Mouse (Mus musculus) liver, postnatal 0 days (tissue): ENCODE measurements at regions not wholly inside any gene's neighbourhood (a gene's known extent, or its start where the extent isn't known, plus 50 kb on each side); places are given as distances from the start of the nearest gene placed in this dataset.

ENCODE experiments used
- ATAC-seq: fragments of 200-750 bp; cut with Nextera tagmentation; 2 replicates; pipeline ENCODE4 v1.8.0; 2017; ENCODE audit warnings: mild to moderate bottlenecking, moderate library complexity
- DNase-seq: peaks from one replicate; pipeline ENCODE4 v3.0.0-alpha.2; 2016
- H3K27ac ChIP-seq: fragments of 300-500 bp; sonication (generic); 2 replicates; pipeline ENCODE4 v1.5.1; 2014; ENCODE audit warnings: antibody characterized with exemption, moderate library complexity, mild to moderate bottlenecking, low read depth
- H3K27me3 ChIP-seq: fragments of 300-500 bp; sonication (generic); 2 replicates; pipeline ENCODE4 v1.6.1; 2014; ENCODE audit warnings: low read length, control low read depth, mixed read lengths; ENCODE audit not compliant: insufficient read depth
- H3K36me3 ChIP-seq: fragments of 300-500 bp; sonication (generic); replicated peaks from 2 replicates; pipeline ENCODE4 v1.6.1; 2014; ENCODE audit warnings: mild to moderate bottlenecking, control low read depth, low read length, moderate library complexity, mixed read lengths; ENCODE audit not compliant: insufficient read depth
- H3K4me1 ChIP-seq: fragments of 300-500 bp; sonication (generic); 2 replicates; pipeline ENCODE4 v1.6.1; 2014; ENCODE audit warnings: antibody characterized with exemption, mild to moderate bottlenecking, control low read depth; ENCODE audit not compliant: insufficient read depth
- H3K4me2 ChIP-seq: fragments of 300-500 bp; sonication (generic); 2 replicates; pipeline ENCODE4 v1.6.1; 2014; ENCODE audit warnings: low read depth, mild to moderate bottlenecking, low read length, moderate library complexity, mixed read lengths
- H3K4me3 ChIP-seq: fragments of 300-500 bp; sonication (generic); 2 replicates; pipeline ENCODE4 v1.5.1; 2014; ENCODE audit warnings: low read depth, low read length
- H3K9ac ChIP-seq: fragments of 300-500 bp; sonication (generic); replicated peaks from 2 replicates; pipeline ENCODE4 v1.6.1; 2014; ENCODE audit warnings: mild to moderate bottlenecking, moderate library complexity
- H3K9me3 ChIP-seq: fragments of 300-500 bp; sonication (generic); 2 replicates; pipeline ENCODE4 v1.6.1; 2016; ENCODE audit warnings: mild to moderate bottlenecking, control low read depth, low read length, mixed read lengths
- CTCF ChIP-seq: sonication (generic); IDR thresholded peaks from 2 replicates; pipeline ENCODE4 v1.5.1; 2016; ENCODE audit warnings: antibody characterized with exemption, low read depth
- EP300 ChIP-seq: IDR thresholded peaks from 2 replicates; pipeline ENCODE4 v1.6.1; 2016; ENCODE audit warnings: antibody characterized with exemption, low read depth, mild to moderate bottlenecking
- WGBS: fragments of 180-500 bp; shearing (Covaris S2); extraction: QIAGEN DNeasy Blood & Tissue Kit; methylation state at CpG from one replicate; pipeline ENCODE4 v1.1.7; 2014; ENCODE audit not compliant: insufficient replicate concordance; 5-methylcytosine and 5-hydroxymethylcytosine counted together

GRCm38 (mm10) chr11:113037736-113038135 is 255.7 kb downstream of the Sox9 start:
- Histone ChIP-seq H3K4me3 (no peak overlapping the region), H3K27ac (no peak overlapping the region), H3K27me3 (no peaks in the 10 kb centered on the region), H3K4me2 (no peak overlapping the region), H3K4me1 (0 out of 2 replicates have a peak, but pooled peaks cover 8% of the 10 kb centered on the region), H3K36me3 (no peaks in the 10 kb centered on the region), H3K9me3 (no peaks in the 10 kb centered on the region), H3K9ac (no peak overlapping the region)
- peak; percentile 86 for ATAC-seq
- TF ChIP-seq EP300 (0 out of 2 replicates have a peak, but pooled peaks have one; percentile 9), CTCF (peak; percentile 14; the same call in 1 of the 2 replicates)
- DNase-seq, result peak; percentile 25
- 50% methylated on average over 4 of the region's 4 CpGs for WGBS

- Histone ChIP-seq H3K27ac (no peak overlapping the region), H3K36me3 (no peaks in the 10 kb centered on the region), H3K9me3 (no peaks in the 10 kb centered on the region), H3K9ac (no peak overlapping the region), H3K4me2 (no peak overlapping the region), H3K4me3 (no peak overlapping the region), H3K4me1 (0 out of 2 replicates have a peak, but pooled peaks cover 3% of the 10 kb centered on the region), H3K27me3 (no peaks in the 10 kb centered on the region)
- WGBS, result 34% methylated on average over 5 of the region's 5 CpGs
- TF ChIP-seq EP300 (no peak), CTCF (no peak)
- no peak for ATAC-seq
- no peak for DNase-seq
These were observed 260.7 kb downstream of the Sox9 start for GRCm38 (mm10) chr11:113042710-113043109.

DNA sequence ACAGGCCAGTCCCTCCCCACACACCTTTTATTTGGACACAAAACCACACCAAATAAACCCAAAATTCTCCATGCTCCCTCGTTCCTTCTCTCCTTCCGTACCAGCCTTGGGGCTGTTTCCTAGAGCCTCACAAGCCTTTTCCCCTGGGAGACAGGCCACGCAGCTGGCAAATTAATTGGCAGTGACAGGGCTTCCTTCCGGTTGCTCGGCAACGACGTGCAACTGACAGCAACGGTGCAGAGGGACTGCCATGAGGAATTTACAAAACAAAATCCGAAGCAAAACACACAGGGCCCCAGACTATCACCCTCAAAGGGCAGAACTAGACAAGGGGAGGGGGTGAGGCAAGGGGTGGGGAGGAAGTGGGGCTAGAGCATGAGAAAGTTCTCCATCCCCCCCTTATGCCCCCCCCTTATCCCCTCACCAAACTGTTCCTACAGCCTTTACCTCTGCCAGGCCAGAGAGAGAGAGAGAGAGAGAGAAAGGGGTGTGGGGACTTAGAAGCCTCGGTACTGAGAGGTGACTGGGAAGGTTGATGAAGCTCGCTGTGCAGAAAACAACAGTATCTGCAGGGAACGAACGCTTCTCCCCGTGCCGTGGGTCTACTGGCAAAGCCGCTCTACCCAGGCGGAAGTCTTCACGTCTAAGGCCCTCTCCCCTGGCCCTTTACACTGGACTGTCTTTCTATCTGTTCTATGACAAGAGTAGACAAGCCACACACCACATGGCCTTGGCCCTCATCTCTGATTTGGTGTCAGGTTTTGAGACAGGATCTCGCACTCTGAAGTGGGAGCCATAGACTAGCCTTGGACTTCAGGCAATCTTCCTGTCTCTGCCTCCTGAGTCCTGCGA is 264.4 kb downstream of the Sox9 start:
- Histone ChIP-seq H3K4me1 (no peaks in the 10 kb centered on the region), H3K27me3 (no peaks in the 10 kb centered on the region)
- DNase-seq, result peak; percentile 30

GRCm38 (mm10) chr11:113048158-113048557 is 266.1 kb downstream of the Sox9 start:
- Histone ChIP-seq H3K36me3 (no peaks in the 10 kb centered on the region), H3K4me2 (no peak overlapping the region), H3K27ac (no peak overlapping the region), H3K4me1 (no peaks in the 10 kb centered on the region), H3K9ac (no peak overlapping the region), H3K4me3 (no peak overlapping the region), H3K9me3 (no peaks in the 10 kb centered on the region), H3K27me3 (no peaks in the 10 kb centered on the region)
- no peak for ATAC-seq
- WGBS, result 76% methylated on average over 7 of the region's 7 CpGs
- TF ChIP-seq EP300 (no peak), CTCF (no peak)
- DNase-seq, result no peak

More for the DNA sequence above, 264.4 kb downstream of the Sox9 start:
- ATAC-seq, result no peak
- Histone ChIP-seq H3K9ac (no peak overlapping the region), H3K27ac (no peak overlapping the region), H3K36me3 (no peaks in the 10 kb centered on the region), H3K4me3 (no peak overlapping the region), H3K4me2 (no peak overlapping the region), H3K9me3 (no peaks in the 10 kb centered on the region)
- WGBS, result 53% methylated on average over 20 of the region's 20 CpGs
- no peak for TF ChIP-seq EP300

DNA sequence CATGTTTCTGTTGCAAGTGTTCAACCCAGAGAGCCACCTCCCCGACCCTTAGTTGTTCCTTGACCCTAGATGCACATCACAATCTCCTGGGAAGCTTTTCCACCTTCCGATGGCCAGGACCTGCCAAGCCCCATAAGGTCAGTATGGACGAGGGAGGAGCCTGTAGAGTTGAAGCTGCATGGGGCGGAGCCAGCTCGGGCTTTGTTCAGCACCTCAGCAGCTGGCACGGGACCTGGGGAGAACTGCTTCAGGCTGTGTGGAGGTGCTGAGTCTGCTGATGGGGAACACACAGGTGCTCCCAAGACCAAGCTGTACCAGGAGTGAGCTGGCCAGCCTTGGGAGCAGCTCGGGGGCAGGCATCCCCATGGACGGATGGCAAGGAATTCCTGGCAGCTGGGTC is 267.6 kb downstream of the Sox9 start:
- H3K4me3 ChIP-seq, result no peak overlapping the region
- H3K4me2 ChIP-seq, result no peak overlapping the region
- WGBS, result 68% methylated on average over 8 of the region's 8 CpGs
- ATAC-seq, result no peak
- H3K27me3 ChIP-seq, result no peaks in the 10 kb centered on the region
- H3K36me3 ChIP-seq, result no peaks in the 10 kb centered on the region
- H3K9me3 ChIP-seq, result no peaks in the 10 kb centered on the region
- H3K4me1 ChIP-seq, result no peaks in the 10 kb centered on the region
- no peak overlapping the region for H3K27ac ChIP-seq
- no peak for TF ChIP-seq CTCF
- no peak for TF ChIP-seq EP300
- no peak for DNase-seq
- H3K9ac ChIP-seq, result no peak overlapping the region

GRCm38 (mm10) chr11:113052536-113052935 is 270.5 kb downstream of the Sox9 start:
- H3K9me3 ChIP-seq, result no peaks in the 10 kb centered on the region
- H3K4me2 ChIP-seq, result no peak overlapping the region
- WGBS, result 62% methylated on average over 11 of the region's 11 CpGs
- no peak overlapping the region for H3K9ac ChIP-seq
- no peak for ATAC-seq
- H3K36me3 ChIP-seq, result no peaks in the 10 kb centered on the region
- no peak for DNase-seq
- no peak overlapping the region for H3K4me3 ChIP-seq
- no peaks in the 10 kb centered on the region for H3K27me3 ChIP-seq
- no peak overlapping the region for H3K27ac ChIP-seq
- TF ChIP-seq EP300 (no peak), CTCF (no peak)
- H3K4me1 ChIP-seq, result no peaks in the 10 kb centered on the region
